Mouse (Mus musculus) olfactory bulb, adult 2 months (tissue): ENCODE data around the gene St6galnac3. TPM values are rescaled to one million over a fixed set of nuclear protein-coding genes. Genes with fewer than 3 reads are reported as not detected.

ENCODE experiments used
- H3K27ac ChIP-seq: fragments of 200-500 bp; 2 replicates; pipeline ENCODE4 v1.5.1; 2012; ENCODE audit warnings: low read depth, low read length; ENCODE audit not compliant: insufficient read depth
- H3K4me1 ChIP-seq: fragments of 200-500 bp; 2 replicates; pipeline ENCODE4 v1.6.1; 2012; ENCODE audit warnings: low read length; ENCODE audit not compliant: control insufficient read depth, insufficient read depth
- H3K4me3 ChIP-seq: fragments of 200-500 bp; 2 replicates; pipeline ENCODE4 v1.5.1; 2012; ENCODE audit warnings: mild to moderate bottlenecking, low read depth, low read length, moderate library complexity; ENCODE audit not compliant: insufficient read depth
- CTCF ChIP-seq: fragments of 200-500 bp; IDR thresholded peaks from 2 replicates; pipeline ENCODE4 v1.5.1; 2012; ENCODE audit warnings: low read depth, mild to moderate bottlenecking, low read length, moderate library complexity; ENCODE audit not compliant: insufficient read depth
- POLR2A ChIP-seq: fragments of 200-500 bp; IDR thresholded peaks from 2 replicates; pipeline ENCODE4 v1.6.1; 2012; ENCODE audit warnings: mild to moderate bottlenecking, low read depth, low read length, moderate library complexity; ENCODE audit not compliant: insufficient read depth
- WGBS: fragments of 180-500 bp; shearing (Covaris S2); methylation state at CpG from one replicate; pipeline ENCODE4 v1.1.7; 2018; 5-methylcytosine and 5-hydroxymethylcytosine counted together
- polyA plus RNA-seq: library from polyadenylated mRNA; stranded (reverse); fragments of >200 nt; gene quantifications from 2 replicates; pipeline ENCODE4 v1.2.4, GENCODE M21; 2012; ENCODE audit warnings: low replicate concordance; ENCODE audit not compliant: missing spikeins, insufficient read depth, insufficient read length

The St6galnac3 gene
- polyA plus RNA-seq, 1 experiment = not detected

DNA sequence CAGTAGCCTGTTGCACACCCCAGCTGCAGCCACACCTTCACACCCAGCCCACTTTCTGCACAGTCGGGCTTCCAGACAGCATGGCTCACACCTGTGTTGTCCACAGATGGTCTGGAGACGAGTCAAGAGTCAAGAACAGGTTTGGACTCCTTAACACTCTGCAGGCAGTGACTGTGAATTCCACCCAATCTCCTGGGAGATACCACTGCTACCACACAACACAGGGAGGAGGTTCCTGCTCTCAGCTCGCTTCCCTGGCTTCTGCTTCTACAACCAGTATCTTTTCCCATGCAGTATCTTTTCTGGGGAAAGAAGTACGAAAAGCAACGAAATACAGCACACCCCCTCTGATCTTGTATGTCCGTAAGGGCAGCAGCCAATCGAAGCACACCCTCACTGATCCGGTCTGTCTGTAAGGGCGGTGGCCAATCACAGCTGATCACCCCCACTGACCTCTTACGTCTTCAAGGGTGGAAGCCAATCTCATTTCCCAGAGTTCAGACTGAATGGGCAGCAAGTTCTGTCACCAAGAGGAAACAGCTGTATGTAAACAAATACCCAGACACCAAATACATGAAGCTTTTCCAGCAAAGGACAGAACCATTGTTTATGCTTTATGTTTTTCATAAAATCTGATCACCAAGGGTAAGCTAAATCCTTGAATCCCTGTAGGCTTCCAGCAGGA is 92.8 kb downstream of the St6galnac3 start:
- Histone ChIP-seq H3K4me3 (no peak overlapping the region), H3K27ac (no peak overlapping the region), H3K4me1 (0 out of 2 replicates have a peak, but pooled peaks cover 9% of the 10 kb centered on the region)
- TF ChIP-seq CTCF = no peak
- no peak for TF ChIP-seq POLR2A
- whole genome bisulfite sequencing = 84% methylated on average over 10 of the region's 10 CpGs

DNA sequence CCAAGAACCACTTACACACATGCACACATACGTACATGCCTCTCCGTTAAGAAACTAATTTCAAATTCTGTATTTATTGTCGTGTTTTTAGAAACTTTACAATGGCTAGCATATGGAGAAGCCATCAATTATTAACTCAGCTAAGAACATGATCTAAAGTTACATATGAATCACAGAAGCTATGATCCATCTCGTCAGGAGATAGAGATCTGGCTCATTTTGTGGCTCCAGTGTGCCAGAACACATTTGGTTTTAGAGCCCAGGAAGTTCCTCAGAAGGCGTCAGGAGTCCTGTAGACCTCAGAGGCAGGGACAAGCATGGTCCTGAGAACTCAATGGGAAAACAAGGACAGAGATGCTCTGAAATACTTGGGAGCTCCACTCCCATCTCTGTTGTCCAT is 98.7 kb downstream of the St6galnac3 start:
- H3K27ac ChIP-seq = no peak overlapping the region
- H3K4me1 ChIP-seq = 0 out of 2 replicates have a peak, but pooled peaks cover 5% of the 10 kb centered on the region
- WGBS = 92% methylated on average over 5 of the region's 5 CpGs
- H3K4me3 ChIP-seq = no peak overlapping the region
- TF ChIP-seq POLR2A = no peak
- TF ChIP-seq CTCF = no peak

DNA sequence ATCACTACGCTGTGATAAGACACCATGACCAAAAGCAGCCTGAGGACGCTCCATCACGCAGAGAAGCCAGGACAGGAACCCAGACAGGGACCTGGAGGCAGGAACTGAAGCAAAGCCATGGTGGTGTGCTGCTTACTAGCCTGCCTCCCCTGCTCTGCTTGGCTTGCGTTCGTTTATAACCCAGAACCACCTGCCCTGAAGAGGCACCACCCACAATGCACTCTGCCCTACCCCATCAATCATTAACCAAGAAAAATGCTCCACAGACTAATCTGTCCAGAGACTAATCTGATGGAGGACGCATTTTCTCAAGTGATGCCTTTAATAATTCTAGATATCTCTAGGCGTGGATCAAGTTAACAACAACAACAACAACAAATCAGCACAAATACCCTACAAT is 106.0 kb downstream of the St6galnac3 start:
- Histone ChIP-seq H3K4me3 (no peak overlapping the region), H3K4me1 (peaks cover 24% of the 10 kb centered on the region), H3K27ac (no peak overlapping the region)
- 94% methylated on average over 7 of the region's 7 CpGs for WGBS
- TF ChIP-seq POLR2A = no peak
- TF ChIP-seq CTCF = no peak

DNA sequence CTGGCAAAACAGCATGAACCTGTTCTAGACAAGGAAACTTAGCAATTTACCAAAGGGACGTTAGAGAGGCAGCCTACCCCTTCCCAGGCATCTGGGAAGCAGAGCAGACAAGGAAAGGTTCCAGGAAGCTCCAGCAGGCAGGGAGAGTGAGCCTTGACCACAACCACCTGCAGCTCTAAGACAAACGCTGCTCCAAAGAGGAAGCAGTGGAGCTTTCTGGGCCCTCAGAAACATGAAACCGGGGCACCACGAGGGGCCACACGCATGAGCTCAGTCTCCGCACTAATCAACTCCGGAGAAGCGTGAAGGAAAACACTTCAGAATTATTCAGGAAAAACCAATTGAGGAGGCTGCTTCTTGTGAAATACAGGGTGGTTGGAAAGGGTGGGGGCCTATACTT is 108.1 kb downstream of the St6galnac3 start:
- H3K4me3 ChIP-seq = no peak overlapping the region
- H3K27ac ChIP-seq = no peak overlapping the region
- peaks cover 29% of the 10 kb centered on the region for H3K4me1 ChIP-seq
- TF ChIP-seq POLR2A = no peak
- 40% methylated on average over 8 of the region's 8 CpGs for WGBS

- Histone ChIP-seq H3K27ac (no peak overlapping the region), H3K4me1 (peaks cover 24% of the 10 kb centered on the region; the same call in 1 of the 2 replicates), H3K4me3 (no peak overlapping the region)
- TF ChIP-seq POLR2A (no peak), CTCF (no peak)
- WGBS = 41% methylated on average over 13 of the region's 13 CpGs
These were observed 114.7 kb downstream of the St6galnac3 start for GRCm38 (mm10) chr3:153610239-153610638.

DNA sequence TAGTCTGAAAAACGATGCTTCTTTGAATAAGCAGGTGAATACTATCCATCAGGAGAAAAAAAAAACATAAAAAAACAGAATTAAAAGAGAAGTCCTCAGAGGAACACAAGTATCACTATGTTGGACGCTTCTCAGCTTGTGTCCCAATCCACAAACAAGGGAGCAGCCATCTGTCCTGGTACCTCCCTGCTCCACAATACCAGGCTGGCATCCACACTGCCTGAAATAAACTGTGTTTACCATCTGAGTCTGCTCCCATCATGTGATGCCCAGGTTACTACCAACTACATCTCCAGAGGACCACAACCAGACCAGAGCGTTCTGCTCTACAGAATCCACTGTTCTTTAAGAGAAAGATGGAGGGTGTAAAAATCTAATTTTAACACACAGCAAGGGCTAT is 118.6 kb downstream of the St6galnac3 start:
- H3K4me3 ChIP-seq = no peak overlapping the region
- 85% methylated on average over 3 of the region's 3 CpGs for whole genome bisulfite sequencing
- H3K4me1 ChIP-seq = peaks cover 24% of the 10 kb centered on the region; the same call in 1 of the 2 replicates
- TF ChIP-seq POLR2A (no peak), CTCF (no peak)
- no peak overlapping the region for H3K27ac ChIP-seq

- 56% methylated on average over 11 of the region's 11 CpGs for WGBS
- Histone ChIP-seq H3K4me3 (no peak overlapping the region), H3K27ac (no peak overlapping the region), H3K4me1 (peaks cover 23% of the 10 kb centered on the region)
- TF ChIP-seq CTCF (no peak), POLR2A (no peak)
These were observed 119.2 kb downstream of the St6galnac3 start for GRCm38 (mm10) chr3:153605767-153606098.

- H3K27ac ChIP-seq = no peak overlapping the region
- WGBS = 80% methylated on average over 19 of the region's 19 CpGs
- peaks cover 24% of the 10 kb centered on the region for H3K4me1 ChIP-seq
- H3K4me3 ChIP-seq = no peak overlapping the region
- TF ChIP-seq POLR2A (no peak), CTCF (no peak)
These were observed 119.7 kb downstream of the St6galnac3 start for GRCm38 (mm10) chr3:153605089-153605766.

GRCm38 (mm10) chr3:153599179-153599578 is 125.8 kb downstream of the St6galnac3 start:
- Histone ChIP-seq H3K4me3 (no peak overlapping the region), H3K27ac (no peak overlapping the region), H3K4me1 (peaks cover 13% of the 10 kb centered on the region)
- WGBS = 86% methylated on average over 2 of the region's 2 CpGs
- TF ChIP-seq CTCF = no peak

DNA sequence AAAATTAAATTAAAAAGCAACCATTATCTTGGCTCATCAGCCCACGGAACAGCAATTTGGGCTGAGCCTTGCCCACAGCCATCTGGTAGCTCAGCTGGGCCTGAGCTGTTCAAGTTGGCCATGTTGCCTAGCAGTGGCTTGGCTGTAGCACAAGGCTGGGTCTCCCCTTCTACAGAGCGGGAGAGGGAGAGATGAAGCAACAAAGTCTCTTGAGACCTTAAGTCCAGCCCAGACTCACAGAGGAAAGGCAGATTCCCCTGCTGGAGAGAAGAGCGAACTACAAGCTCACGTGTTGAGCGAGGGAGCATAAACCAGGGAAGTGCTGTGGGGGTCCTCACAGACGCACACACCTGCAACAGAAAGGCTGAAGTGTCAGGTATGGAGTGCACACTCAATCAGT is 126.3 kb downstream of the St6galnac3 start:
- TF ChIP-seq CTCF = no peak
- TF ChIP-seq POLR2A = no peak
- Histone ChIP-seq H3K27ac (no peak overlapping the region), H3K4me1 (peaks cover 11% of the 10 kb centered on the region), H3K4me3 (no peak overlapping the region)
- 81% methylated on average over 6 of the region's 6 CpGs for WGBS
